Mouse (Mus musculus) megakaryocyte, embryonic 14.5 days (primary cell): ENCODE measurements at regions not wholly inside any gene's neighbourhood (a gene's known extent, or its start where the extent isn't known, plus 50 kb on each side); places are given as distances from the start of the nearest gene placed in this dataset.

Source experiments
- FLI1 ChIP-seq: IDR thresholded peaks from 2 replicates; pipeline ENCODE4 v1.6.1; 2012; ENCODE audit warnings: low read length, inconsistent platforms, mixed read lengths
- GATA1 ChIP-seq: IDR thresholded peaks from 3 replicates; pipeline ENCODE4 v1.6.1; 2012; ENCODE audit warnings: mixed read lengths, low read length, inconsistent platforms, borderline replicate concordance

DNA sequence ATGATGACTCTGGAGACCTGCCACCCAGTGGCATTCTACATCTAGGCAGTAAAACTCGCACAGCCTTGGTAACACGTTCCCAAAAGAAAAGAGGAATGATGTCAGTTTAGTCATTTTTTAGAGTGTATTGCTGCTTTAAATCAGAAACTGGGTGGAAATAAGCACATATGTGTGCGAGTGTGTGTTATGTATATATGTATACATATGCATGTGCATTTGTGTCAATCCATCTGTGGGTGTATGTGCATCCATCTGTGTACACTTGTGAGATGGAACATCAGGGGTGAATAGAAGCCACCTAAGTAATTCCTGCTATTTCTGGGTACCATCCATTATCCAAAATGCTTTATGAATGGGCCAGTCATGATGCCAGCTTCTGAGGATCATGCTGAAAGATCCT is 467.0 kb downstream of the Adam3 start:
- TF ChIP-seq FLI1 (no peak), GATA1 (no peak)
